Mouse (Mus musculus): ENCODE results near the gene Ctnnbip1.

- TF ChIP-seq CTCF (IDR thresholded peaks at IDR 0.05; ENCODE audit: insufficient read depth, low read length) (no peak), POLR2A (IDR thresholded peaks at IDR 0.05; ENCODE audit: borderline replicate concordance, extremely low read depth, low read depth, low read length) (no peak)
Measured at GRCm38 (mm10) chr4:149586044-149586782, 68.2 kb downstream of the Ctnnbip1 start, which contains the start of gene Clstn1.

All from lung, adult 2 months (tissue).